Mouse (Mus musculus) kidney, embryonic 14.5 days (tissue): ENCODE measurements around the gene Sox5. TPM values are rescaled to one million over a fixed set of nuclear protein-coding genes. Genes with fewer than 3 reads are reported as not detected.

Experiments
- ATAC-seq: fragments of 200-750 bp; cut with Nextera tagmentation; 2 replicates; pipeline ENCODE4 v1.8.0; 2017; ENCODE audit warnings: moderate number of reproducible peaks, mild to moderate bottlenecking, moderate TSS enrichment, moderate library complexity; ENCODE audit not compliant: low FRiP score, low TSS enrichment
- H3K27ac ChIP-seq: fragments of 300-500 bp; sonication (generic); 2 replicates; pipeline ENCODE4 v1.5.1; 2014; ENCODE audit warnings: low read depth, mild to moderate bottlenecking, low read length, moderate library complexity, mixed read lengths
- H3K27me3 ChIP-seq: fragments of 300-500 bp; sonication (generic); 2 replicates; pipeline ENCODE4 v1.6.1; 2014; ENCODE audit warnings: mild to moderate bottlenecking, low read length; ENCODE audit not compliant: control insufficient read depth, insufficient read depth
- H3K36me3 ChIP-seq: fragments of 300-500 bp; sonication (generic); 2 replicates; pipeline ENCODE4 v1.6.1; 2014; ENCODE audit warnings: low read length, mixed read lengths; ENCODE audit not compliant: control insufficient read depth, insufficient read depth
- H3K4me1 ChIP-seq: fragments of 300-500 bp; sonication (generic); 2 replicates; pipeline ENCODE4 v1.6.1; 2014; ENCODE audit warnings: low read length, mixed read lengths; ENCODE audit not compliant: control insufficient read depth, insufficient read depth
- H3K4me2 ChIP-seq: fragments of 300-500 bp; sonication (generic); replicated peaks from 2 replicates; pipeline ENCODE4 v1.6.1; 2014; ENCODE audit warnings: low read depth, mild to moderate bottlenecking, low read length
- H3K4me3 ChIP-seq: fragments of 300-500 bp; sonication (generic); 2 replicates; pipeline ENCODE4 v1.5.1; 2014; ENCODE audit warnings: mild to moderate bottlenecking, low read length
- H3K9ac ChIP-seq: fragments of 300-500 bp; sonication (generic); 2 replicates; pipeline ENCODE4 v1.6.1; 2014; ENCODE audit warnings: low read depth, mild to moderate bottlenecking, low read length, moderate library complexity
- H3K9me3 ChIP-seq: fragments of 300-500 bp; sonication (generic); 2 replicates; pipeline ENCODE4 v1.6.1; 2016; ENCODE audit warnings: low read length; ENCODE audit not compliant: control insufficient read depth
- WGBS: fragments of 180-500 bp; shearing (Covaris S2); extraction: QIAGEN DNeasy Blood & Tissue Kit; methylation state at CpG from one replicate; pipeline ENCODE4 v1.1.7; 2014; 5-methylcytosine and 5-hydroxymethylcytosine counted together
- polyA plus RNA-seq: library from polyadenylated mRNA; unstranded; fragments of >200 nt; fragmentation: Nextera tagmentation; extraction: Ambion mirVana; gene quantifications from 2 replicates; pipeline ENCODE4 v1.2.1, GENCODE M21; 2014

Gene Sox5
- polyA plus RNA-seq, 1 experiment from 2014 or later = 13.0 TPM

- no peak for ATAC-seq
- Histone ChIP-seq H3K27me3 (0 out of 2 replicates have a peak, but pooled peaks cover 3% of the 10 kb centered on the region), H3K4me1 (no peaks in the 10 kb centered on the region), H3K9me3 (no peaks in the 10 kb centered on the region), H3K9ac (no peak overlapping the region), H3K4me2 (no peak overlapping the region), H3K27ac (no peak overlapping the region), H3K4me3 (no peak overlapping the region), H3K36me3 (no peaks in the 10 kb centered on the region)
- WGBS = 78% methylated on average over 3 of the region's 3 CpGs
Measured at GRCm38 (mm10) chr6:143868155-143868685, 913.6 kb downstream of the Sox5 start.

- Histone ChIP-seq H3K9ac (no peak overlapping the region), H3K27me3 (0 out of 2 replicates have a peak, but pooled peaks cover 3% of the 10 kb centered on the region), H3K4me3 (no peak overlapping the region), H3K4me2 (no peak overlapping the region), H3K4me1 (no peaks in the 10 kb centered on the region), H3K36me3 (no peaks in the 10 kb centered on the region), H3K9me3 (no peaks in the 10 kb centered on the region), H3K27ac (no peak overlapping the region)
- 65% methylated on average over 5 of the region's 5 CpGs for WGBS
- no peak for ATAC-seq
Measured at GRCm38 (mm10) chr6:143867029-143867428, 914.7 kb downstream of the Sox5 start.

- no peak overlapping the region for H3K4me2 ChIP-seq
- no peak overlapping the region for H3K9ac ChIP-seq
- no peak for ATAC-seq
- 70% methylated on average over 9 of the region's 9 CpGs for WGBS
- 0 out of 2 replicates have a peak, but pooled peaks cover 3% of the 10 kb centered on the region for H3K27me3 ChIP-seq
- H3K27ac ChIP-seq = no peak overlapping the region
- H3K4me1 ChIP-seq = no peaks in the 10 kb centered on the region
- no peak overlapping the region for H3K4me3 ChIP-seq
- no peaks in the 10 kb centered on the region for H3K36me3 ChIP-seq
- no peaks in the 10 kb centered on the region for H3K9me3 ChIP-seq
Measured at GRCm38 (mm10) chr6:143866566-143866965, 915.2 kb downstream of the Sox5 start.

GRCm38 (mm10) chr6:143862611-143863110 lies 919.1 kb downstream of the Sox5 start:
- Histone ChIP-seq H3K27ac (no peak overlapping the region), H3K4me2 (no peak overlapping the region), H3K4me1 (no peaks in the 10 kb centered on the region), H3K36me3 (no peaks in the 10 kb centered on the region), H3K4me3 (no peak overlapping the region), H3K9ac (no peak overlapping the region), H3K27me3 (0 out of 2 replicates have a peak, but pooled peaks cover 2% of the 10 kb centered on the region), H3K9me3 (no peaks in the 10 kb centered on the region)
- WGBS = 49% methylated on average over 6 of the region's 6 CpGs
- no peak for ATAC-seq

GRCm38 (mm10) chr6:143860036-143860435 lies 921.7 kb downstream of the Sox5 start:
- Histone ChIP-seq H3K27me3 (0 out of 2 replicates have a peak, but pooled peaks cover 2% of the 10 kb centered on the region), H3K9ac (no peak overlapping the region), H3K4me3 (no peak overlapping the region), H3K36me3 (no peaks in the 10 kb centered on the region), H3K4me1 (no peaks in the 10 kb centered on the region), H3K9me3 (no peaks in the 10 kb centered on the region), H3K4me2 (no peak overlapping the region), H3K27ac (no peak overlapping the region)
- 83% methylated on average over 7 of the region's 7 CpGs for WGBS
- no peak for ATAC-seq

GRCm38 (mm10) chr6:143859535-143859934 lies 922.2 kb downstream of the Sox5 start:
- no peak overlapping the region for H3K9ac ChIP-seq
- no peaks in the 10 kb centered on the region for H3K9me3 ChIP-seq
- WGBS = 86% methylated on average over 15 of the region's 15 CpGs
- no peak for ATAC-seq
- no peak overlapping the region for H3K27ac ChIP-seq
- no peak overlapping the region for H3K4me2 ChIP-seq
- 0 out of 2 replicates have a peak, but pooled peaks cover 2% of the 10 kb centered on the region for H3K27me3 ChIP-seq
- H3K4me3 ChIP-seq = no peak overlapping the region
- no peaks in the 10 kb centered on the region for H3K4me1 ChIP-seq
- no peaks in the 10 kb centered on the region for H3K36me3 ChIP-seq

GRCm38 (mm10) chr6:143858551-143858950 lies 923.2 kb downstream of the Sox5 start:
- H3K27me3 ChIP-seq = 0 out of 2 replicates have a peak, but pooled peaks cover 2% of the 10 kb centered on the region
- no peak for ATAC-seq
- no peak overlapping the region for H3K4me2 ChIP-seq
- H3K9ac ChIP-seq = no peak overlapping the region
- WGBS = 96% methylated on average over 2 of the region's 2 CpGs
- H3K4me3 ChIP-seq = no peak overlapping the region
- no peaks in the 10 kb centered on the region for H3K9me3 ChIP-seq
- H3K36me3 ChIP-seq = no peaks in the 10 kb centered on the region
- H3K27ac ChIP-seq = no peak overlapping the region
- H3K4me1 ChIP-seq = no peaks in the 10 kb centered on the region

- ATAC-seq = no peak
Measured at GRCm38 (mm10) chr6:143857376-143857775, 924.4 kb downstream of the Sox5 start.

GRCm38 (mm10) chr6:143855421-143855820 lies 926.4 kb downstream of the Sox5 start:
- 32% methylated on average over 12 of the region's 12 CpGs for WGBS
- Histone ChIP-seq H3K27me3 (0 out of 2 replicates have a peak, but pooled peaks cover 2% of the 10 kb centered on the region), H3K4me1 (no peaks in the 10 kb centered on the region), H3K9me3 (no peaks in the 10 kb centered on the region), H3K4me3 (no peak overlapping the region), H3K36me3 (no peaks in the 10 kb centered on the region), H3K9ac (no peak overlapping the region), H3K4me2 (no peak overlapping the region), H3K27ac (no peak overlapping the region)
- ATAC-seq = no peak

More at GRCm38 (mm10) chr6:143857376-143857775, 924.4 kb downstream of the Sox5 start:
- Histone ChIP-seq H3K4me2 (no peak overlapping the region), H3K27ac (no peak overlapping the region), H3K9me3 (no peaks in the 10 kb centered on the region), H3K27me3 (0 out of 2 replicates have a peak, but pooled peaks cover 2% of the 10 kb centered on the region), H3K4me1 (no peaks in the 10 kb centered on the region), H3K4me3 (no peak overlapping the region), H3K36me3 (no peaks in the 10 kb centered on the region), H3K9ac (no peak overlapping the region)
- WGBS = 66% methylated on average over 7 of the region's 7 CpGs
